10 mouse cellular contexts compared by ENCODE assay signal in the genomic region with DNA sequence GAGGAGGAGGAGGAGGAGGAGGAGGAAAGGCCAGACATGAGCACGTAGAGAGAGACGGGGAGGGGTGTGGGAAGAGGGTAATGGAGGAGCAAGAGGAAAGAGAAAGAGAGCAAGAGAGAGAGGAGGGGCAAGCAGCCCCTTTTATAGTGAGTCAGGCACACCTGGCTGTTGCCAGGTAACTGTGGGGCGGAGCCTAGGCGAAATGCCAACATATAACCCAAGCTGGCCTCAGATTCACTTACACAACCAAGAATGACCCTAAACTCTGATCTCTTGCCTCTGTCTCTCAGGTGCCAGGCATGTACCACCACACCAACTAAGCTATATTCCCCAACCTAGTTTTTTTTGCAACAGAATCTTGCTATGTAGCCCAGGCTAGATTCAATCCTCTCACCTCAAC. TPM values are rescaled to one million over a fixed set of nuclear protein-coding genes. Genes with fewer than 3 reads are reported as not detected.
DNase-seq lines count a peak whose midpoint lies in the region; ATAC-seq lines count a peak whose summit lies in the region.
"Had no signal": no experiment of that assay in that cellular context is flagged by ENCODE, and none has a peak within 500 bp of the region (broad histone marks: within the 10 kb centered on the region; RNA-seq: fewer than 3 reads in every experiment).

No protein-coding gene starts in this region.

- peaks cover 16 to 20% of the 10 kb centered on the region in 2 experiments for H3K4me1 ChIP-seq in heart, embryonic 14.5 days (ENCODE audit: control insufficient read depth in 2 of 2, insufficient read depth in 2 of 2, low read length in 2 of 2)
- peaks cover 67% of the 10 kb centered on the region for H3K4me1 ChIP-seq in megakaryocyte, embryonic 14.5 days
- peaks cover 10% of the 10 kb centered on the region; the same call in 1 of the 2 replicates for H3K4me1 ChIP-seq in forebrain, embryonic 14.5 days (ENCODE audit: control insufficient read depth, insufficient read depth, low read length)

- no peaks in the 10 kb centered on the region for H3K27me3 ChIP-seq in heart, embryonic 14.5 days (ENCODE audit: control insufficient read depth, insufficient read depth, low read length)
- no peaks in the 10 kb centered on the region for H3K27me3 ChIP-seq in megakaryocyte, embryonic 14.5 days (replicated peaks)
- no peaks in the 10 kb centered on the region for H3K27me3 ChIP-seq in forebrain, embryonic 14.5 days (replicated peaks; ENCODE audit: control insufficient read depth, insufficient read depth, low read length)
- H3K27me3 ChIP-seq: neural tube, embryonic 12.5 days had no signal

- peaks cover 10% of the 10 kb centered on the region for H3K79me2 ChIP-seq in macrophage (ENCODE audit: inconsistent target)

- DNase-seq in heart, adult 11 months, result no peak
- DNase-seq in forebrain, embryonic 14.5 days (ENCODE audit: low spot score), result no peak
- DNase-seq in layer of hippocampus, adult 11-12 months (ENCODE audit: low spot score), result no peak
- DNase-seq: cerebellum, adult 18-20 months had no signal

- H3K9ac ChIP-seq in heart, embryonic 14.5 days (ENCODE audit: low read length), result 0 out of 2 replicates have a peak overlapping the region, but pooled peaks have one; percentile 9
- H3K9ac ChIP-seq in forebrain, embryonic 14.5 days (ENCODE audit: low read length), result 0 out of 2 replicates have a peak overlapping the region, but pooled peaks have one; percentile 17
- H3K9ac ChIP-seq: neural tube, embryonic 12.5 days had no signal

- H3K9me3 ChIP-seq in heart, embryonic 14.5 days (ENCODE audit: control insufficient read depth, low read length), result no peaks in the 10 kb centered on the region
- peaks cover 16% of the 10 kb centered on the region for H3K9me3 ChIP-seq in megakaryocyte, embryonic 14.5 days
- H3K9me3 ChIP-seq in forebrain, embryonic 14.5 days (replicated peaks; ENCODE audit: control insufficient read depth, low read length), result no peaks in the 10 kb centered on the region
- H3K9me3 ChIP-seq: neural tube, embryonic 12.5 days had no signal

- WGBS in heart, embryonic 14.5 days, result 64% methylated on average over 4 of the region's 4 CpGs
- 65% methylated on average over 4 of the region's 4 CpGs for WGBS in forebrain, embryonic 14.5 days
- 25% methylated on average over 2 of the region's 4 CpGs for WGBS in macrophage (ENCODE audit: missing documents)

- ATAC-seq in heart, embryonic 14.5 days (ENCODE audit: insufficient number of reproducible peaks, insufficient read depth, low FRiP score, low read depth), result no peak
- no peak for ATAC-seq in megakaryocyte, adult 5-6 weeks (ENCODE audit: poor library complexity, severe bottlenecking)
- ATAC-seq in forebrain, embryonic 14.5 days, result no peak
- ATAC-seq in inflammation-experienced regulatory T-cells, adult 6 months, result no peak

- no peak overlapping the region for H3K27ac ChIP-seq in heart, embryonic 14.5 days (replicated peaks in 1 of 2; ENCODE audit: control insufficient read depth in 1 of 2, insufficient read depth in 1 of 2, low read depth in 2 of 2, low read length in 2 of 2)
- H3K27ac ChIP-seq in forebrain, embryonic 14.5 days (ENCODE audit: low read depth, low read length), result no peak overlapping the region; the same call in 1 of the 2 replicates
- H3K27ac ChIP-seq in macrophage, result peak overlapping the region; percentile 98
- H3K27ac ChIP-seq: neural tube, embryonic 12.5 days had no signal

- H3K4me2 ChIP-seq in heart, embryonic 14.5 days (ENCODE audit: low read length), result no peak overlapping the region
- H3K4me2 ChIP-seq in forebrain, embryonic 14.5 days (ENCODE audit: low read length), result no peak overlapping the region
- H3K4me2 ChIP-seq: neural tube, embryonic 12.5 days had no signal

- no peak overlapping the region for H3K4me3 ChIP-seq in heart, embryonic 14.5 days (ENCODE audit: control insufficient read depth in 1 of 2, insufficient read depth in 1 of 2, low read depth in 1 of 2, low read length in 2 of 2)
- H3K4me3 ChIP-seq in megakaryocyte, embryonic 14.5 days (replicated peaks), result peak overlapping the region; percentile 84
- no peak overlapping the region for H3K4me3 ChIP-seq in forebrain, embryonic 14.5 days (ENCODE audit: low read depth, low read length)
- H3K4me3 ChIP-seq in macrophage (ENCODE audit: inconsistent target), result no peak overlapping the region
- H3K4me3 ChIP-seq: neural tube, embryonic 12.5 days had no signal

- peaks cover 26% of the 10 kb centered on the region for H3K36me3 ChIP-seq in heart, embryonic 14.5 days (ENCODE audit: control insufficient read depth, insufficient read depth, low read length)
- H3K36me3 ChIP-seq in megakaryocyte, embryonic 14.5 days (replicated peaks; ENCODE audit: low read length), result peaks cover 40% of the 10 kb centered on the region
- peaks cover 20% of the 10 kb centered on the region for H3K36me3 ChIP-seq in forebrain, embryonic 14.5 days (ENCODE audit: control insufficient read depth, insufficient read depth, low read length)
- peaks cover 24% of the 10 kb centered on the region for H3K36me3 ChIP-seq in macrophage (ENCODE audit: inconsistent target)

RNA-seq across cellular contexts. Expression of a gene that starts 3.9 kb away (rescaled TPM):
- polyA plus RNA-seq in heart, embryonic 14.5 days (2014; fragmentation: Nextera tagmentation; extraction: Ambion mirVana), result 24.7 and 27.2 TPM in 2 replicates
- polyA plus RNA-seq in megakaryocyte, embryonic 14.5 days (2012; ENCODE audit: insufficient read depth, low replicate concordance), result 373 and 691 TPM in 2 replicates
- total RNA-seq in megakaryocyte, adult 5-6 weeks (2015), result 25.1 and 29.7 TPM in 2 replicates
- 37.2 and 43.5 TPM in 2 replicates for total RNA-seq in megakaryocyte, adult 5-6 weeks (2017)
- polyA plus RNA-seq in forebrain, embryonic 14.5 days (2014; fragmentation: Nextera tagmentation; extraction: Ambion mirVana), result 79.9 and 110 TPM in 2 replicates
- total RNA-seq in macrophage (2018; cell fraction: chromatin; rRNA removed), result 1,000 to 10,000 TPM in 2 of 26 experiments, 100 to 1,000 TPM in 22, 10 to 100 TPM in 2; 80.1 to 1,178 (median 596) TPM
- 100 to 1,000 TPM; 198 to 483 (median 309) TPM for total RNA-seq in macrophage (2018; cell fraction: cytosol; rRNA removed)
- total RNA-seq in macrophage (2018; cell fraction: nucleus; rRNA removed), result 100 to 1,000 TPM in 25 of 26 experiments, 10 to 100 TPM in 1; 81.9 to 812 (median 459) TPM
- polyA plus RNA-seq in macrophage (2018), result 156 to 334 TPM (median 219 TPM) in 3 replicates
- 1 to 10 TPM; 3.1 to 5.9 (median 5.6) TPM for polyA plus RNA-seq in inflammation-experienced regulatory T-cells, adult 6 months (2017; shearing (Covaris generic))

RNA-seq across cellular contexts. Expression of a gene that starts 21.8 kb away (rescaled TPM):
- 1,003 and 1,015 TPM in 2 replicates for polyA plus RNA-seq in heart, embryonic 14.5 days (2014; fragmentation: Nextera tagmentation; extraction: Ambion mirVana)
- polyA plus RNA-seq in megakaryocyte, embryonic 14.5 days (2012; ENCODE audit: insufficient read depth, low replicate concordance), result 129 and 181 TPM in 2 replicates
- 182 and 183 TPM in 2 replicates for total RNA-seq in megakaryocyte, adult 5-6 weeks (2015)
- 110 and 120 TPM in 2 replicates for total RNA-seq in megakaryocyte, adult 5-6 weeks (2017)
- 508 and 541 TPM in 2 replicates for polyA plus RNA-seq in forebrain, embryonic 14.5 days (2014; fragmentation: Nextera tagmentation; extraction: Ambion mirVana)
- 100 to 1,000 TPM in 4 of 26 experiments, 10 to 100 TPM in 22; 15.8 to 124 (median 61.4) TPM for total RNA-seq in macrophage (2018; cell fraction: chromatin; rRNA removed)
- 100 to 1,000 TPM; 119 to 291 (median 183) TPM for total RNA-seq in macrophage (2018; cell fraction: cytosol; rRNA removed)
- 100 to 1,000 TPM in 4 of 26 experiments, 10 to 100 TPM in 22; 28.6 to 130 (median 74.8) TPM for total RNA-seq in macrophage (2018; cell fraction: nucleus; rRNA removed)
- 115 to 183 TPM (median 157 TPM) in 3 replicates for polyA plus RNA-seq in macrophage (2018)
- polyA plus RNA-seq in inflammation-experienced regulatory T-cells, adult 6 months (2017; shearing (Covaris generic)), result 100 to 1,000 TPM; 275 to 381 (median 276) TPM

RNA-seq across cellular contexts. Expression of a gene that starts 27.4 kb away (rescaled TPM):
- polyA plus RNA-seq in heart, embryonic 14.5 days (2014; fragmentation: Nextera tagmentation; extraction: Ambion mirVana), result 243 and 295 TPM in 2 replicates
- not detected in 2 replicates for polyA plus RNA-seq in megakaryocyte, embryonic 14.5 days (2012; ENCODE audit: insufficient read depth, low replicate concordance)
- total RNA-seq in megakaryocyte, adult 5-6 weeks (2015), result not detected in 2 replicates
- total RNA-seq in megakaryocyte, adult 5-6 weeks (2017), result not detected in 2 replicates
- polyA plus RNA-seq in forebrain, embryonic 14.5 days (2014; fragmentation: Nextera tagmentation; extraction: Ambion mirVana), result 255 and 287 TPM in 2 replicates
- 10 to 100 TPM in 1 of 26 experiments, 1 to 10 TPM in 4, under 1 TPM in 2, not detected in 19; 0.86 to 30.1 (median 1.1) TPM for total RNA-seq in macrophage (2018; cell fraction: chromatin; rRNA removed)
- under 1 TPM in 2 of 26 experiments, not detected in 24; 0.18 to 0.47 TPM for total RNA-seq in macrophage (2018; cell fraction: cytosol; rRNA removed)
- total RNA-seq in macrophage (2018; cell fraction: nucleus; rRNA removed), result 1 to 10 TPM in 6 of 26 experiments, under 1 TPM in 5, not detected in 15; 0.50 to 3.5 (median 1.0) TPM
- polyA plus RNA-seq in macrophage (2018), result not detected in 3 replicates
- not detected for polyA plus RNA-seq in inflammation-experienced regulatory T-cells, adult 6 months (2017; shearing (Covaris generic))

Comparison
In these comparisons a context has a peak if more than half of its experiments do, and no peak if none do; other contexts are left out.
1. RNA of a gene that starts 27.4 kb away (polyA plus RNA-seq): 243 to 295 TPM in heart, embryonic 14.5 days and 255 to 287 TPM in forebrain, embryonic 14.5 days; not detected in megakaryocyte, embryonic 14.5 days, not detected in macrophage and not detected in inflammation-experienced regulatory T-cells, adult 6 months; every median in the first group is over 100 times any median in the second.